Mouse (Mus musculus): ENCODE results near the gene Prl3d2. TPM values are rescaled to one million over a fixed set of nuclear protein-coding genes. Genes with fewer than 3 reads are reported as not detected.
"Not testable (repeated sequence)": the region's sequence is repeated elsewhere in the genome, so short reads cannot be mapped to it uniquely, and the experiment has no call there.

Gene Prl3d2
- polyA plus RNA-seq (2015; fragmentation: Nextera tagmentation; extraction: Ambion mirVana): not detected in 2 replicates

GRCm38 (mm10) chr13:27121398-27121797 is at the start of gene Prl3d2:
Gene Prl3d2, plus strand, starts transcription at chr13:27121698.
- H3K36me3 ChIP-seq (ENCODE audit: control insufficient read depth, insufficient read depth, low read length); H3K27me3 ChIP-seq (ENCODE audit: control insufficient read depth, insufficient read depth, low read length); DNase-seq (ENCODE audit: low spot score); H3K9ac ChIP-seq (ENCODE audit: low read length); H3K4me1 ChIP-seq (replicated peaks; ENCODE audit: control insufficient read depth, insufficient read depth); H3K27ac ChIP-seq (replicated peaks); H3K4me2 ChIP-seq (replicated peaks; ENCODE audit: low read depth); H3K4me3 ChIP-seq (ENCODE audit: low read depth, low read length); H3K9me3 ChIP-seq (ENCODE audit: control insufficient read depth, low read length); ATAC-seq (ENCODE audit: low FRiP score, low TSS enrichment): not testable (repeated sequence)
- 85% methylated on average over 2 of the region's 4 CpGs for WGBS

GRCm38 (mm10) chr13:27093890-27094289 is 27.6 kb upstream of the Prl3d2 start, which contains the start of gene Prl3d1:
Gene Prl3d1, plus strand, starts transcription at chr13:27094190.
- not testable (repeated sequence) for H3K4me1 ChIP-seq (replicated peaks; ENCODE audit: control insufficient read depth, insufficient read depth); H3K27me3 ChIP-seq (ENCODE audit: control insufficient read depth, insufficient read depth, low read length); H3K9me3 ChIP-seq (ENCODE audit: control insufficient read depth, low read length); H3K4me3 ChIP-seq (ENCODE audit: low read depth, low read length); H3K27ac ChIP-seq (replicated peaks); H3K4me2 ChIP-seq (replicated peaks; ENCODE audit: low read depth); H3K9ac ChIP-seq (ENCODE audit: low read length); DNase-seq (ENCODE audit: low spot score); H3K36me3 ChIP-seq (ENCODE audit: control insufficient read depth, insufficient read depth, low read length); ATAC-seq (ENCODE audit: low FRiP score, low TSS enrichment)
- 89% methylated on average over 5 of the region's 5 CpGs for WGBS

GRCm38 (mm10) chr13:27148264-27148663 is 26.8 kb downstream of the Prl3d2 start:
- H3K36me3 ChIP-seq (ENCODE audit: control insufficient read depth, insufficient read depth, low read length): no peaks in the 10 kb centered on the region
- no peak for TF ChIP-seq CTCF (IDR thresholded peaks at IDR 0.05; ENCODE audit: low read depth)
- TF ChIP-seq EP300 (optimal IDR thresholded peaks at IDR 0.05): no peak
- WGBS: 58% methylated on average over 1 of the region's 1 CpGs
- no peak overlapping the region for H3K4me3 ChIP-seq (ENCODE audit: low read depth, low read length)
- H3K27me3 ChIP-seq (ENCODE audit: control insufficient read depth, insufficient read depth, low read length): no peaks in the 10 kb centered on the region
- H3K9ac ChIP-seq (ENCODE audit: low read length): no peak overlapping the region
- no peak overlapping the region for H3K4me2 ChIP-seq (replicated peaks; ENCODE audit: low read depth)
- DNase-seq (ENCODE audit: low spot score) (no peak), ATAC-seq (ENCODE audit: low FRiP score, low TSS enrichment) (no peak)
- no peaks in the 10 kb centered on the region for H3K4me1 ChIP-seq (replicated peaks; ENCODE audit: control insufficient read depth, insufficient read depth)
- H3K9me3 ChIP-seq (ENCODE audit: control insufficient read depth, low read length): no peaks in the 10 kb centered on the region
- no peak overlapping the region for H3K27ac ChIP-seq (replicated peaks)

- H3K4me2 ChIP-seq (replicated peaks; ENCODE audit: low read depth); DNase-seq (ENCODE audit: low spot score); H3K4me1 ChIP-seq (replicated peaks; ENCODE audit: control insufficient read depth, insufficient read depth); ATAC-seq (ENCODE audit: low FRiP score, low TSS enrichment); H3K27me3 ChIP-seq (ENCODE audit: control insufficient read depth, insufficient read depth, low read length); H3K9me3 ChIP-seq (ENCODE audit: control insufficient read depth, low read length); H3K36me3 ChIP-seq (ENCODE audit: control insufficient read depth, insufficient read depth, low read length); H3K4me3 ChIP-seq (ENCODE audit: low read depth, low read length); H3K9ac ChIP-seq (ENCODE audit: low read length); H3K27ac ChIP-seq (replicated peaks): not testable (repeated sequence)
- 93% methylated on average over 3 of the region's 3 CpGs for WGBS
Observed at GRCm38 (mm10) chr13:27156490-27156889, 35.0 kb downstream of the Prl3d2 start, which contains the start of gene Prl3d3. Gene Prl3d3, plus strand, starts transcription at chr13:27156790.

Other genes starting within 250 kb of the Prl3d2 start
- not detected in 2 replicates for gene Prl, start 64.1 kb upstream of the Prl3d2 start, polyA plus RNA-seq (2015; fragmentation: Nextera tagmentation; extraction: Ambion mirVana)
- not detected in 2 replicates for gene Prl3d1, start 27.5 kb upstream of the Prl3d2 start, polyA plus RNA-seq (2015; fragmentation: Nextera tagmentation; extraction: Ambion mirVana)
- not detected in 2 replicates for gene Prl3d3, start 35.1 kb downstream of the Prl3d2 start, polyA plus RNA-seq (2015; fragmentation: Nextera tagmentation; extraction: Ambion mirVana)
- not detected in 2 replicates for gene Prl3c1, start 75.0 kb downstream of the Prl3d2 start, polyA plus RNA-seq (2015; fragmentation: Nextera tagmentation; extraction: Ambion mirVana)
- gene Prl3b1, start 120.1 kb downstream of the Prl3d2 start, polyA plus RNA-seq (2015; fragmentation: Nextera tagmentation; extraction: Ambion mirVana): not detected in 2 replicates
- gene Prl3a1, start 137.7 kb downstream of the Prl3d2 start, polyA plus RNA-seq (2015; fragmentation: Nextera tagmentation; extraction: Ambion mirVana): not detected in 2 replicates
- gene Prl6a1, start 190.9 kb downstream of the Prl3d2 start, polyA plus RNA-seq (2015; fragmentation: Nextera tagmentation; extraction: Ambion mirVana): not detected in 2 replicates
- gene Prl8a2, start 224.0 kb downstream of the Prl3d2 start, polyA plus RNA-seq (2015; fragmentation: Nextera tagmentation; extraction: Ambion mirVana): not detected in 2 replicates